Mouse (Mus musculus): ENCODE data around the gene Cst7.

DNA sequence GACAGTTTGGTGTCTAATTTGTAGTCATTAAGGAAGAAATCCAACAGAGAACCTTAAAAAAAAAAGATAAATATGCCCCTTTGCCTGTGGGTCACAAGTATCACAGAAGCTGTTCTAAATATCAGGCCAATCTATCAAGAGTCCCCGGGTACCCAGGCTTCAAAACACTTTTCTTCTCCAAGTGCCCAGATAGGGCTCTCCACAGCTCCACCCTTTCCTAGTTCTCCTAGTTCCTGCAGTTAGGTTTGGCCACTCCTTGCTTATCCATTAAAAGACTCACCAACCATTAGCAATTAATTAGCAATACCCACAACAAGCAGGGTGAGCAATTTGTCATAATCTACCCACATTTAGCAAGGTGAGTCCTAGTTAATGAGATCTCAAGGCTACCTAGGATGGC, 36.9 kb downstream of the Cst7 start:
- TF ChIP-seq POLR2A (IDR thresholded peaks at IDR 0.05; ENCODE audit: low read depth, low read length) (no peak), CTCF (IDR thresholded peaks at IDR 0.05; ENCODE audit: extremely low read depth, insufficient read depth, insufficient read length, insufficient replicate concordance) (no peak)

All from spleen, adult 2 months (tissue).